Mouse (Mus musculus): Measurements from ENCODE around the gene Lrrc4c. TPM values are rescaled to one million over a fixed set of nuclear protein-coding genes. Genes with fewer than 3 reads are reported as not detected.

The Lrrc4c gene
- 0.19 and 0.24 TPM in 2 replicates for polyA plus RNA-seq (2012; rRNA removed)

DNA sequence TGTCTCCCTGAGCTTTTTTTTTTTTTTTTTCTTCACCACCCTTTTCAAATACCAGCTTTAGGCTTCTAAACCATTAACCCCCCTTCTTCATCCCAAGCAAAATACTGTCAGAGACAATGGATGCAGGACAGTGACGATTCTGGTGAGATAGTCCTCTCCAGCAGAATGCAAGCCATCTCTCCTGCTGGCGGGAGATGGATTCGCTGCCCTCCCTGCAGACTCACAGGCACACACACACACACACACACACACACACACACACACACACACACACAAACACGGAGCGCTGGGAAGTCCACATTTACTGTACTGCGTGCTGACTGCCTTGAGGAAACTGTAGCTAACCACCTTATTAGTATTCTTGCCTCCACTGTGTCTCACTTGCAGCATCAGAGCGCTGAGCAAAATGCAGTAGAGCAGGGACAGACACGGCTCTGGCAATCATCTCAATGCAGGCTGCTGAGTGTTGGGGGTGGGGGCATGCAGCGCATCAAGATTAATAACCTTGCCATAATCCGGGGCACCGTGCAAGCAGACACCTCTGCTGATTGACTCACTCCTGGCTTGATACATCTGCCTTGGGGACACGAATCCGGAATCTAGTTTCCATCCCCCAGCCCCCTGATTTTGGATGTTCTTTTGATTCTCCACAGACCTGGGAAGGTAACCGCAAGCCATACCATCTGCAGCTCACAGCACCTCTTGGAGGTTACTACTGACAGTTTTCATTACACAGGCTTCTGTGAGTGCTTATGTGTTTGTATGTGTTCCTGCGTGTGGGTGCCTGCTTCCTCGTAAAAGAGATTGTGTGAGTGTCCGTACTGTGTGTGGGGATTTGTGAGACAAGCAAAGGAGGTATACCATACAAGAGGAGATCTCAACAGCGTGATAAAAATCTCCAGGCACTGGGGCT is at the start of gene Lrrc4c:
Gene Lrrc4c, plus strand, starts transcription at position 783 of the 913 bp plus-strand sequence.

